Mouse (Mus musculus) erythroblast, embryonic 14.5 days (primary cell): ENCODE measurements at regions not wholly inside any gene's neighbourhood (a gene's known extent, or its start where the extent isn't known, plus 50 kb on each side); places are given as distances from the start of the nearest gene placed in this dataset.

Experiments used
- GATA1 ChIP-seq: IDR thresholded peaks from 2 replicates; pipeline ENCODE4 v1.6.1; 2012; ENCODE audit warnings: low read length, inconsistent platforms, mixed read lengths
- TAL1 ChIP-seq: IDR thresholded peaks from 3 replicates; pipeline ENCODE4 v1.6.1; 2012; ENCODE audit warnings: low read length, inconsistent platforms, mixed read lengths

DNA sequence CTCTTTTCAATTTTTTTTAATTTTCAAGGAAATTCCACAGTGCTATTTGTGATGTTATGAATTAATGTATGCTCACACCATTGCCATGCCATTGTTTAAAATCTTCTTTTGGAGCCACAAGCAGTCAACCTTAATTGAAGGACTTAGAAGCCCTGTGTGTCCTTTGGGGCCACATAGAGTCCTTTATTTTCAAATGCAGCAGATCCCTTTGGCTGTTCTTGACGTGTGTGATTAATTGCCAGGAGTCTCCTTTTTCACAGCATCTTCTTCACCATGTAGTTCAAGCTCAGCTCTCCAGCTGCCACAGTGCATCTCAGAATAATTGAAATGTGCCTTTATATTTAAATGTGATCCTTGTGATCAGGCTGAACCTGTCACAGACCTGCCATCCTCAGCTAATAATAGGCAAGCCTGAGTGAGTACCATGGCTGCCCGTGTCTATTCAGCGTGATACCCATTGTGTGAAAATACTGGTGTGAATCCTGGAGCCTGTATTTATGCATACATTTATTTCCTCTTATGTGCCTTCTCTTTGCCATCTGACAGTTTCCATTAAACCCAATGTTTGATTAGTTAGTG is 114.4 kb upstream of the Ndst4 start:
- no peak for TF ChIP-seq GATA1
- TF ChIP-seq TAL1: no peak
